Mouse (Mus musculus): ENCODE data around the gene Pdlim1.

GRCm38 (mm10) chr19:40254741-40255140 is 16.9 kb downstream of the Pdlim1 start:
- TF ChIP-seq POLR2A (IDR thresholded peaks at IDR 0.05; ENCODE audit: insufficient read depth, low read depth, low read length) (no peak), CTCF (IDR thresholded peaks at IDR 0.05; ENCODE audit: insufficient read depth, low read depth, low read length) (no peak)

All from olfactory bulb, adult 2 months (tissue).